Mouse (Mus musculus) hindbrain, embryonic 16.5 days (tissue): ENCODE results near the gene BC055324. TPM values are rescaled to one million over a fixed set of nuclear protein-coding genes. Genes with fewer than 3 reads are reported as not detected.

ENCODE experiments used
- ATAC-seq: fragments of 200-750 bp; cut with Nextera tagmentation; 2 replicates; pipeline ENCODE4 v1.8.0; 2017; ENCODE audit warnings: moderate TSS enrichment, moderate library complexity
- H3K27ac ChIP-seq: fragments of 300-500 bp; sonication (generic); 2 replicates; pipeline ENCODE4 v1.5.1; 2014; ENCODE audit warnings: low read depth, mild to moderate bottlenecking, control low read depth, low read length, moderate library complexity
- H3K27me3 ChIP-seq: fragments of 300-500 bp; sonication (generic); replicated peaks from 2 replicates; pipeline ENCODE4 v1.6.1; 2014; ENCODE audit warnings: low read length; ENCODE audit not compliant: control insufficient read depth, insufficient read depth
- H3K36me3 ChIP-seq: fragments of 300-500 bp; sonication (generic); 2 replicates; pipeline ENCODE4 v1.6.1; 2014; ENCODE audit warnings: mild to moderate bottlenecking, low read length, moderate library complexity, mixed read lengths; ENCODE audit not compliant: control insufficient read depth, insufficient read depth
- H3K4me1 ChIP-seq: fragments of 300-500 bp; sonication (generic); 2 replicates; pipeline ENCODE4 v1.6.1; 2014; ENCODE audit warnings: low read depth, low read length; ENCODE audit not compliant: control insufficient read depth, insufficient read depth
- H3K4me2 ChIP-seq: fragments of 300-500 bp; sonication (generic); 2 replicates; pipeline ENCODE4 v1.6.1; 2014; ENCODE audit warnings: mild to moderate bottlenecking, low read length, control low read depth, moderate library complexity
- H3K4me3 ChIP-seq: fragments of 300-500 bp; sonication (generic); 2 replicates; pipeline ENCODE4 v1.5.1; 2014; ENCODE audit warnings: mild to moderate bottlenecking, low read length, control low read depth, moderate library complexity
- H3K9ac ChIP-seq: fragments of 300-500 bp; sonication (generic); 2 replicates; pipeline ENCODE4 v1.6.1; 2014; ENCODE audit warnings: low read depth, mild to moderate bottlenecking, control low read depth, low read length, moderate library complexity
- H3K9me3 ChIP-seq: fragments of 300-500 bp; sonication (generic); 2 replicates; pipeline ENCODE4 v1.6.1; 2014; ENCODE audit warnings: mild to moderate bottlenecking, low read length, moderate library complexity; ENCODE audit not compliant: control insufficient read depth
- WGBS: fragments of 180-500 bp; shearing (Covaris S2); extraction: QIAGEN DNeasy Blood & Tissue Kit; methylation state at CpG from one replicate; pipeline ENCODE4 v1.1.7; 2014; 5-methylcytosine and 5-hydroxymethylcytosine counted together
- polyA plus RNA-seq: library from polyadenylated mRNA; unstranded; fragments of >200 nt; fragmentation: Nextera tagmentation; extraction: Ambion mirVana; gene quantifications from 2 replicates; pipeline ENCODE4 v1.2.1, GENCODE M21; 2015

The BC055324 gene
- polyA plus RNA-seq, 1 experiment from 2014 or later = 3.7 TPM

DNA sequence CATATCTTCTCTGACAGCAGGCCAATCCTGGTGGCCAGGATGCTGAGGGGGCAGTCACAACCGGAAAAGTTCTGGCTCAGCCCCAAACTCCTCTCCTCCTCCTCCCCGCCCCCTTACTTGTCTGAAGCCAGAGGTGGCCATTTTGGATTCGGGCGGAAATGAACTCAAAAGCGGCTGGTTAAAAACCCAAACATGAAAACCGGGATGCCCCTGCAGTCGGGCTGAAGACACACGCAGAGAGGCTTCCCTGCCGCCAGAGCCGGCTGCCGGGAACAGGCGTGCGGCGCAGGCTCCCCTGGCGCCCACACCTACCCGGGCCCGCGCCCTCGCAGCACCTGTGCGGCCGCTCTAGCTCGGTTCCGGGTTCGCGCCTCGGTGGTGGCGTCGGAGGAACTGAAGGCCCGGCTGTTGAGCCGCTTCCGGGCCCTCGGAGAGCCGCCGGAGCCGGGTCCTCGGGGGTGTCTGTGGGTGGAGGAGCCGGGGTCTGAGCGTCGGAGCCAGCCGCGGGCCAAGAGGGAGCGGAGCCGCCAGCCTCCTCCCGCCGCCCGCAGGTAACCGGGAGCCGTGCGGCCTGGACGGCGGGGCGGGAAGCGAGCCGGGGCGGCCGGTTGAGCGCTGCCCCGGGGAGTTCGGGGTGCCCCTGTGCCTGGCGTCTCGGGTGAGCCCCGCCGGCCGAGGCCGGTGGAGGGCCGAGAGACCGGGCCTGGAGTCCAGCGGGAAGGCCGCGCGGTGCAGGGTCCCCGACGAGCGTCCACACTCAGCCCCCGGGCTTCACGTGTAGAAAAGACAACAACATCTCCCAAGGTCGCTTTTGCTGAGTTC, 64.7 kb downstream of the BC055324 start:
- peaks cover 10% of the 10 kb centered on the region; the same call in 1 of the 2 replicates for H3K36me3 ChIP-seq
- H3K9me3 ChIP-seq = no peaks in the 10 kb centered on the region
- peak overlapping the region; percentile 90 for H3K27ac ChIP-seq
- peak overlapping the region; percentile 97 for H3K9ac ChIP-seq
- WGBS = 0% methylated on average over 64 of the region's 77 CpGs
- H3K4me1 ChIP-seq = peaks cover 10% of the 10 kb centered on the region
- H3K27me3 ChIP-seq = no peaks in the 10 kb centered on the region
- peak overlapping the region; percentile 63 for H3K4me2 ChIP-seq
- peak overlapping the region; percentile 99 for H3K4me3 ChIP-seq
- ATAC-seq = peak; percentile 97

DNA sequence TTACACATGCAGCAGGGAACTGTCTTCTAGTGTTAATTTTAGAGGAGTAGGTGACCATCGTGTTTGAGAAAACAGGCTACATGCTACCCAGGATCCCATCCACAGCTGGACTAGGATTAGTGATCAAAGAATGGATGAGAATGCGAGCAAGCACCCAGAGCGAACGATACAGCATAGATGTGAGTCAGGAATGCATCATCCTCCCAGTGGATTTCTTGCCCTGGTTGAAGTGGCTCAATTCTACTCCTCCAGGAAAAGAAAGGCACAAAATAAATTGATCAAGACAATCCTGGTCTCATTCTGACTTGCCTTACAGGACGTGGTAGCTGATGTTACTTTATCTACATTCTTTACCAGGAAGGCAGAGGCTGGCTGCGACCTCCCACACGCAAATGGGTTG, 65.8 kb downstream of the BC055324 start, which contains the start of gene Scyl3:
TSS of gene Scyl3 (plus strand) at position 255 of the 400 bp plus-strand sequence.
- peak within 1 kb of the TSS; percentile 99 for H3K4me3 ChIP-seq
- H3K27me3 ChIP-seq = no peaks in the 10 kb centered on the region
- peaks cover 10% of the 10 kb centered on the region for H3K4me1 ChIP-seq
- peak within 1 kb of the TSS; percentile 97 for H3K9ac ChIP-seq
- ATAC-seq = no peak
- H3K9me3 ChIP-seq = no peaks in the 10 kb centered on the region
- WGBS = 69% methylated on average over 7 of the region's 7 CpGs
- H3K4me2 ChIP-seq = peak within 1 kb of the TSS; percentile 63
- H3K36me3 ChIP-seq = 0 out of 2 replicates have a peak, but pooled peaks cover 4% of the 10 kb centered on the region
- H3K27ac ChIP-seq = peak within 1 kb of the TSS; percentile 90

DNA sequence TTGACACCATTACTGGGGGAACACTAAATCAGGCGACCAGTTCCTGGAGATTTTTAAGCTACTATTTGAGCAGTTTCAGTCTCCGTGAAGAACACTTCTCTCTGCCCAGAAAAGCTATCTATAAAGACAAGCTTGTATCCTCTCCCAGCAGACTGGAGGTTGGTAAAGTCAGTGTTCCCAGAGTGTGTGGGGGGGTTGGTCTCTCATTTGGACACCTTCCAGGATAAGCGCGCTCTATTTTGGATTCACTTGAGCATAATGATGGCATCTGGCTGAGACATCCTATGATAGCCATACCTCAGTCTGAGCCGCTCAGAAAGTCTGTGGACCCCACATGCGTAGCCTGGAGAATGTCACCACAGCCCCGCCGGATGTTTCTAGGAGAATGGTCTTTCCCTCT, 70.5 kb downstream of the BC055324 start:
- ATAC-seq = no peak
- no peak overlapping the region for H3K4me2 ChIP-seq
- H3K9ac ChIP-seq = no peak overlapping the region
- WGBS = 87% methylated on average over 8 of the region's 8 CpGs
- peaks cover 4% of the 10 kb centered on the region for H3K4me1 ChIP-seq
- H3K27ac ChIP-seq = no peak overlapping the region
- no peaks in the 10 kb centered on the region for H3K36me3 ChIP-seq
- H3K9me3 ChIP-seq = no peaks in the 10 kb centered on the region
- H3K27me3 ChIP-seq = no peaks in the 10 kb centered on the region
- H3K4me3 ChIP-seq = no peak overlapping the region

DNA sequence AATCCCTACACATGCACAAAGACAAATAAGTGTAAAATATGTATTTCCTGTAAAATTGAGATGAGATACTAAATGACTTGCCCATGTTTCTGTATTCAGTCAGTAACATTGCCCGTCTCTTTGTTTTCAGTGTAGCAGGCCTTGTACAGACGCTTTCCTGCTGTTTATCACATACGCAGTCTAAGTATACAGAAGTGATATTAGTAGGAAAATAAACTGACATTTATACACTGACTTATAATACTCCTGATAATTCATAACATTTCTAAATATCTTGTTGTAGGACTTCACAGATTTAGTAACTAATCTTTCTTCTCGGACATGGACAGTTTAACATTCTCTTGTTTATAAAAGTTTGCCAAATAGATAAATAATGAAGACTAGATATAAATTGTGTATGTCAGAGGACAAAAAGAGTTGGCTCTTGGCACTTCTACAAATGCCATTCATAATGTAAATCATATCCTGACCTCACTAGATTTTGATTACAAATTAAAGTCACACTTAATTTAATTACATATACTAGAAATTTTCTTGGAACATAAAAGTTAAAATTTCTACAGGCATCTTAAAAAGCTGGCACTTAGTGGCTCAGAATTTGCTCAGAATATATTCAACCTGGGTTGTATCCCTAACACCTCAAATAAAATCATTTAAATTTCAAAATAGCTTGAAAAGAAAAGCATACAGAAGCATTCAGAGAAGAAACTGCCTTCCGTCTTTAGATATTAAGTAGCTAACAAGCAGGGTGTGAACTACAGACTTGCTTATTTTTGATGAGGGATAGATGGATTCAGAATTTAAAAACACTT, 77.0 kb downstream of the BC055324 start:
- H3K9me3 ChIP-seq = no peaks in the 10 kb centered on the region
- WGBS = 96% methylated on average over 5 of the region's 5 CpGs
- H3K27ac ChIP-seq = no peak overlapping the region
- H3K4me3 ChIP-seq = no peak overlapping the region
- no peaks in the 10 kb centered on the region for H3K27me3 ChIP-seq
- H3K4me1 ChIP-seq = no peaks in the 10 kb centered on the region
- H3K4me2 ChIP-seq = no peak overlapping the region
- peaks cover 17% of the 10 kb centered on the region for H3K36me3 ChIP-seq
- H3K9ac ChIP-seq = no peak overlapping the region
- ATAC-seq = no peak

DNA sequence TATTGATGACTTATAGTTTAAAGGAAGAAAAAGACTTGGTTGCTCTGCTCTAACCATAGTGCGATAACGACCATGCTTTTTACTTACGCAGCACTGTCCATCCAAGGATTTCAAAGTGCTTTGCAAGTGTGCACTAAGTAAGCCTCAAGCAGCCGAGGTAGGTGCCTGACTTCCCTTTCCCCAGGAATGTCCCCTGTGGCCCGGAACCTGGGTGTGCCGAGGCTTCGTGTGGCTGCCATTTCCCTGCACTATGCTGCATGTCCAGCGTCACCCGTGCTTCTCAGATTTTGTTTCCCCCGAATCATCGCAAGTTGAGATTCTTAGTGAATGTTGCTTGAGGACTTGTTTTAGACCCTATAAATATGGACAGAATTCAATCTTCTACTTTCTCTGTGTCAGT, 82.6 kb downstream of the BC055324 start:
- H3K4me2 ChIP-seq = no peak overlapping the region
- no peaks in the 10 kb centered on the region for H3K9me3 ChIP-seq
- no peak overlapping the region for H3K27ac ChIP-seq
- H3K9ac ChIP-seq = no peak overlapping the region
- no peaks in the 10 kb centered on the region for H3K27me3 ChIP-seq
- no peaks in the 10 kb centered on the region for H3K4me1 ChIP-seq
- WGBS = 94% methylated on average over 11 of the region's 11 CpGs
- ATAC-seq = no peak
- H3K36me3 ChIP-seq = peaks cover 10% of the 10 kb centered on the region
- H3K4me3 ChIP-seq = no peak overlapping the region

DNA sequence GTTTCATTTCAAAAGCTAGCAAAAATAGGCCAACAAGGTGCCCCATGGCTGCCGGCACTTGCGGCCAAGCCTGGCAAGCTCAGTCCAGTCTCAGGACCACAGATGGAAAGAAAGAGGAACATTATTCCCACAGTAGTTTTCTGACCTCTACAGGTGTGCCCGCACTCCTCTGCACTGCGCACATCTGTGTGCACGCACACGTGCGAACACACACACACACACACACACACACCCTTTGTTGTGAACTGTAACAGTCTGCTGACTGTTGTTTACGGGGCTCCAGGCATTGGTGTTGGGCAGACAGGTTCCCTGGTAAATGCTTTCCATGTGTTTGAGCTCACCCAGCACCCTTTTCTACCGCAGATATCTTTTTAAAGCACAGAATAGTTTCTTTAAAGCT, 83.8 kb downstream of the BC055324 start:
- Histone ChIP-seq H3K36me3 (peaks cover 2% of the 10 kb centered on the region; the same call in 1 of the 2 replicates), H3K4me2 (no peak overlapping the region), H3K27me3 (no peaks in the 10 kb centered on the region), H3K4me1 (no peaks in the 10 kb centered on the region), H3K27ac (no peak overlapping the region), H3K4me3 (no peak overlapping the region), H3K9ac (no peak overlapping the region), H3K9me3 (no peaks in the 10 kb centered on the region)
- 90% methylated on average over 9 of the region's 9 CpGs for WGBS
- no peak for ATAC-seq

DNA sequence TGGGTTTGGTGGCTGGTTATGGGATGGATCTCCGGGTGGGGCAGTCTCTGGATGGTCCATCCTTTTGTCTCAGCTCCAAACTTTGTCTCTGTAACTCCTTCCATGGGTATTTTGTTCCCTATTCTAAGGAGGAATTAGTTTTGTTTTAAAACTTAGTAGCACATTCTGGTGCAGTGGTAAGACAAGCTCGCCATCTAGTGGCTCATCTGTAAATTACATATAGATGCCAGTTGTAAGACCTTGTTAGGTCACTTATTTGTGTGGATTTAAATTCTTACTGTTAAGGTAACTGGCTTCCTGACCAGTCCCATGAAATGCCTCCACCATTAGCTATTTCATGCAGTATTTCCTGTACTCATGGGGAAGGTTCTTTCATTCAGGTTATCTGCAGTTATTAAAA, 84.3 kb downstream of the BC055324 start:
- WGBS = 6% methylated on average over 2 of the region's 2 CpGs
- Histone ChIP-seq H3K9me3 (no peaks in the 10 kb centered on the region), H3K9ac (no peak overlapping the region), H3K4me1 (no peaks in the 10 kb centered on the region), H3K36me3 (no peaks in the 10 kb centered on the region), H3K27me3 (no peaks in the 10 kb centered on the region), H3K27ac (no peak overlapping the region), H3K4me3 (no peak overlapping the region), H3K4me2 (no peak overlapping the region)
- peak; percentile 72; the same call in 1 of the 2 replicates for ATAC-seq

DNA sequence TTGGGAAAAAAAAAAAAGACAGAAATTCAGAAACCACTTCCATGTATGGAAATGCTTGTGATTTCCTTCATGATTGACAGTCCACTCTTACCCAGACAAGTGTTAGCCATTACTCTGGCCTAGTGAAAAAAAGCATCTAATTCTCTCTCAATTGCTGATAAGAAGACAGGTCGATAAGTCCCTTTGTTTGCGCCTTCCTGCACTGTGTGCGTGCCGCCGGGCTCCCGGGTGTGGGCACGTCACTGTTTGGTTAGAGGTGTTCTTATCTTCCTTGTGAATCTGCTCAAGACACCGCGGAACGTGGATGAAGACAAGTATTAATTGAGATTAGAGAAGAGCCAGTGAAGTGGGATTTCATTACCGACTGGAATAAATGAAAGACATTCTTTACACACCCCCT, 86.2 kb downstream of the BC055324 start:
- WGBS = 69% methylated on average over 11 of the region's 11 CpGs
- H3K4me3 ChIP-seq = no peak overlapping the region
- H3K4me1 ChIP-seq = no peaks in the 10 kb centered on the region
- no peak overlapping the region for H3K4me2 ChIP-seq
- no peak for ATAC-seq
- no peak overlapping the region for H3K9ac ChIP-seq
- no peaks in the 10 kb centered on the region for H3K9me3 ChIP-seq
- H3K36me3 ChIP-seq = no peaks in the 10 kb centered on the region
- no peak overlapping the region for H3K27ac ChIP-seq
- H3K27me3 ChIP-seq = no peaks in the 10 kb centered on the region
